Mouse (Mus musculus) embryonic facial prominence, embryonic 12.5 days (tissue): ENCODE measurements around the gene Mllt10. TPM values are rescaled to one million over a fixed set of nuclear protein-coding genes. Genes with fewer than 3 reads are reported as not detected.

Source experiments
- ATAC-seq: fragments of 200-750 bp; cut with Nextera tagmentation; 2 replicates; pipeline ENCODE4 v1.8.0; 2017; ENCODE audit not compliant: insufficient number of reproducible peaks, insufficient read depth, low FRiP score, low TSS enrichment
- H3K27ac ChIP-seq: fragments of 300-500 bp; sonication (generic); 2 replicates; pipeline ENCODE4 v1.5.1; 2016; ENCODE audit warnings: mild to moderate bottlenecking
- H3K27me3 ChIP-seq: fragments of 300-500 bp; sonication (generic); 2 replicates; pipeline ENCODE4 v1.6.1; 2016; ENCODE audit warnings: mild to moderate bottlenecking, moderate library complexity
- H3K36me3 ChIP-seq: fragments of 300-500 bp; sonication (generic); 2 replicates; pipeline ENCODE4 v1.6.1; 2016; ENCODE audit warnings: mild to moderate bottlenecking
- H3K4me1 ChIP-seq: fragments of 300-500 bp; sonication (generic); 2 replicates; pipeline ENCODE4 v1.6.1; 2016
- H3K4me2 ChIP-seq: fragments of 300-500 bp; sonication (generic); replicated peaks from 2 replicates; pipeline ENCODE4 v1.6.1; 2016; ENCODE audit warnings: mild to moderate bottlenecking, moderate library complexity
- H3K4me3 ChIP-seq: fragments of 300-500 bp; sonication (generic); 2 replicates; pipeline ENCODE4 v1.5.1; 2016; ENCODE audit warnings: mild to moderate bottlenecking
- H3K9ac ChIP-seq: fragments of 300-500 bp; sonication (generic); 2 replicates; pipeline ENCODE4 v1.6.1; 2016; ENCODE audit warnings: mild to moderate bottlenecking, moderate library complexity
- H3K9me3 ChIP-seq: fragments of 300-500 bp; sonication (generic); 2 replicates; pipeline ENCODE4 v1.6.1; 2016; ENCODE audit warnings: mild to moderate bottlenecking, moderate library complexity
- WGBS: fragments of 180-500 bp; shearing (Covaris S2); methylation state at CpG from one replicate; pipeline ENCODE4 v1.1.7; 2016; 5-methylcytosine and 5-hydroxymethylcytosine counted together
- polyA plus RNA-seq: library from polyadenylated mRNA; unstranded; fragments of >200 nt; fragmentation: Nextera tagmentation; extraction: Ambion mirVana; gene quantifications from 2 replicates; pipeline ENCODE4 v1.2.1, GENCODE M21; 2016

Mllt10 gene
- polyA plus RNA-seq, 1 experiment from 2014 or later = 69.9 TPM

GRCm38 (mm10) chr2:18111411-18111810 is 56.4 kb downstream of the Mllt10 start:
- H3K4me3 ChIP-seq = no peak overlapping the region
- H3K27ac ChIP-seq = no peak overlapping the region
- H3K4me1 ChIP-seq = no peaks in the 10 kb centered on the region
- peaks cover 17% of the 10 kb centered on the region for H3K36me3 ChIP-seq
- no peak for ATAC-seq
- no peaks in the 10 kb centered on the region for H3K9me3 ChIP-seq
- H3K9ac ChIP-seq = no peak overlapping the region
- no peaks in the 10 kb centered on the region for H3K27me3 ChIP-seq
- no peak overlapping the region for H3K4me2 ChIP-seq

GRCm38 (mm10) chr2:18116432-18116831 is 61.4 kb downstream of the Mllt10 start:
- Histone ChIP-seq H3K9me3 (no peaks in the 10 kb centered on the region), H3K9ac (no peak overlapping the region), H3K4me1 (no peaks in the 10 kb centered on the region), H3K4me3 (no peak overlapping the region), H3K27ac (no peak overlapping the region), H3K4me2 (no peak overlapping the region), H3K36me3 (peaks cover 15% of the 10 kb centered on the region), H3K27me3 (no peaks in the 10 kb centered on the region)
- 80% methylated on average over 3 of the region's 3 CpGs for WGBS
- no peak for ATAC-seq

GRCm38 (mm10) chr2:18138131-18138530 is 83.1 kb downstream of the Mllt10 start:
- Histone ChIP-seq H3K27ac (no peak overlapping the region), H3K27me3 (no peaks in the 10 kb centered on the region), H3K4me1 (no peaks in the 10 kb centered on the region), H3K36me3 (peaks cover 31% of the 10 kb centered on the region), H3K9me3 (no peaks in the 10 kb centered on the region), H3K4me2 (no peak overlapping the region), H3K9ac (no peak overlapping the region), H3K4me3 (no peak overlapping the region)
- no peak for ATAC-seq
- 97% methylated on average over 2 of the region's 2 CpGs for WGBS

GRCm38 (mm10) chr2:18139646-18140045 is 84.6 kb downstream of the Mllt10 start:
- no peak overlapping the region for H3K4me3 ChIP-seq
- ATAC-seq = no peak
- H3K27ac ChIP-seq = no peak overlapping the region
- H3K4me1 ChIP-seq = no peaks in the 10 kb centered on the region
- no peak overlapping the region for H3K4me2 ChIP-seq
- peaks cover 31% of the 10 kb centered on the region for H3K36me3 ChIP-seq
- H3K9me3 ChIP-seq = no peaks in the 10 kb centered on the region
- no peak overlapping the region for H3K9ac ChIP-seq
- WGBS = 97% methylated on average over 5 of the region's 5 CpGs
- no peaks in the 10 kb centered on the region for H3K27me3 ChIP-seq

GRCm38 (mm10) chr2:18156131-18156530 is 101.1 kb downstream of the Mllt10 start:
- H3K36me3 ChIP-seq = peaks cover 22% of the 10 kb centered on the region

GRCm38 (mm10) chr2:18159426-18159825 is 104.4 kb downstream of the Mllt10 start:
- H3K9me3 ChIP-seq = no peaks in the 10 kb centered on the region
- no peak overlapping the region for H3K4me2 ChIP-seq
- WGBS = 73% methylated on average over 3 of the region's 3 CpGs
- no peak for ATAC-seq
- H3K36me3 ChIP-seq = peaks cover 25% of the 10 kb centered on the region
- H3K27me3 ChIP-seq = no peaks in the 10 kb centered on the region
- H3K4me3 ChIP-seq = no peak overlapping the region
- H3K4me1 ChIP-seq = no peaks in the 10 kb centered on the region
- no peak overlapping the region for H3K27ac ChIP-seq
- H3K9ac ChIP-seq = no peak overlapping the region

More at GRCm38 (mm10) chr2:18156131-18156530, 101.1 kb downstream of the Mllt10 start:
- Histone ChIP-seq H3K27ac (no peak overlapping the region), H3K4me3 (no peak overlapping the region), H3K4me2 (no peak overlapping the region), H3K4me1 (no peaks in the 10 kb centered on the region), H3K9ac (no peak overlapping the region), H3K9me3 (no peaks in the 10 kb centered on the region), H3K27me3 (no peaks in the 10 kb centered on the region)
- no peak for ATAC-seq
- whole genome bisulfite sequencing = 96% methylated on average over 3 of the region's 3 CpGs

- no peak for ATAC-seq
- 80% methylated on average over 5 of the region's 5 CpGs for WGBS
- H3K36me3 ChIP-seq = peaks cover 21% of the 10 kb centered on the region
These were observed 106.0 kb downstream of the Mllt10 start for GRCm38 (mm10) chr2:18160992-18161391.

GRCm38 (mm10) chr2:18165511-18165910 is 110.5 kb downstream of the Mllt10 start:
- H3K9me3 ChIP-seq = no peaks in the 10 kb centered on the region
- 78% methylated on average over 2 of the region's 2 CpGs for WGBS
- H3K27me3 ChIP-seq = no peaks in the 10 kb centered on the region
- peaks cover 15% of the 10 kb centered on the region for H3K36me3 ChIP-seq
- no peaks in the 10 kb centered on the region for H3K4me1 ChIP-seq
- H3K9ac ChIP-seq = no peak overlapping the region
- ATAC-seq = no peak
- no peak overlapping the region for H3K4me3 ChIP-seq
- H3K4me2 ChIP-seq = no peak overlapping the region
- no peak overlapping the region for H3K27ac ChIP-seq

More at GRCm38 (mm10) chr2:18160992-18161391, 106.0 kb downstream of the Mllt10 start:
- no peaks in the 10 kb centered on the region for H3K9me3 ChIP-seq
- H3K4me2 ChIP-seq = no peak overlapping the region
- no peak overlapping the region for H3K4me3 ChIP-seq
- H3K27ac ChIP-seq = no peak overlapping the region
- H3K9ac ChIP-seq = no peak overlapping the region
- H3K4me1 ChIP-seq = no peaks in the 10 kb centered on the region
- H3K27me3 ChIP-seq = no peaks in the 10 kb centered on the region

GRCm38 (mm10) chr2:18169174-18169948 is 114.3 kb downstream of the Mllt10 start:
- no peaks in the 10 kb centered on the region for H3K4me1 ChIP-seq
- H3K27ac ChIP-seq = no peak overlapping the region
- peaks cover 10% of the 10 kb centered on the region; the same call in 1 of the 2 replicates for H3K36me3 ChIP-seq
- WGBS = 64% methylated on average over 1 of the region's 1 CpGs
- H3K27me3 ChIP-seq = no peaks in the 10 kb centered on the region
- no peak overlapping the region for H3K4me3 ChIP-seq
- no peak for ATAC-seq
- no peak overlapping the region for H3K9ac ChIP-seq
- H3K4me2 ChIP-seq = no peak overlapping the region
- H3K9me3 ChIP-seq = no peaks in the 10 kb centered on the region

- peaks cover 36% of the 10 kb centered on the region for H3K36me3 ChIP-seq
- no peaks in the 10 kb centered on the region for H3K9me3 ChIP-seq
- H3K4me3 ChIP-seq = no peak overlapping the region
- no peak overlapping the region for H3K4me2 ChIP-seq
- H3K4me1 ChIP-seq = no peaks in the 10 kb centered on the region
- no peak overlapping the region for H3K9ac ChIP-seq
- H3K27ac ChIP-seq = no peak overlapping the region
- H3K27me3 ChIP-seq = no peaks in the 10 kb centered on the region
- WGBS = 38% methylated on average over 1 of the region's 1 CpGs
- no peak for ATAC-seq
These were observed 120.2 kb downstream of the Mllt10 start for GRCm38 (mm10) chr2:18175234-18175633.

GRCm38 (mm10) chr2:18176235-18176634 is 121.2 kb downstream of the Mllt10 start:
- WGBS = 92% methylated on average over 3 of the region's 3 CpGs
- Histone ChIP-seq H3K4me1 (no peaks in the 10 kb centered on the region), H3K4me3 (no peak overlapping the region), H3K36me3 (peaks cover 36% of the 10 kb centered on the region), H3K27me3 (no peaks in the 10 kb centered on the region), H3K9ac (no peak overlapping the region), H3K4me2 (no peak overlapping the region), H3K27ac (no peak overlapping the region), H3K9me3 (no peaks in the 10 kb centered on the region)
- ATAC-seq = no peak

GRCm38 (mm10) chr2:18180323-18180722 is 125.3 kb downstream of the Mllt10 start:
- no peaks in the 10 kb centered on the region for H3K4me1 ChIP-seq
- no peaks in the 10 kb centered on the region for H3K27me3 ChIP-seq
- H3K4me2 ChIP-seq = no peak overlapping the region
- H3K9ac ChIP-seq = no peak overlapping the region
- WGBS = 96% methylated on average over 5 of the region's 5 CpGs
- no peak for ATAC-seq
- H3K4me3 ChIP-seq = no peak overlapping the region
- H3K9me3 ChIP-seq = no peaks in the 10 kb centered on the region
- peaks cover 37% of the 10 kb centered on the region for H3K36me3 ChIP-seq
- H3K27ac ChIP-seq = no peak overlapping the region
